Mouse (Mus musculus): ENCODE results near the gene Gm10295.

Gm10295 gene

GRCm38 (mm10) chr7:71348922-71349321, 2.4 kb downstream of the Gm10295 start:
- DNase-seq, result no peak

GRCm38 (mm10) chr7:71324919-71325583, 26.2 kb downstream of the Gm10295 start:
- DNase-seq, result no peak

GRCm38 (mm10) chr7:71313148-71313765, 38.0 kb downstream of the Gm10295 start:
- no peak for DNase-seq

GRCm38 (mm10) chr7:71312375-71312774, 38.9 kb downstream of the Gm10295 start:
- no peak for DNase-seq

- DNase-seq, result peak; percentile 81
Measured at GRCm38 (mm10) chr7:71311411-71311810, 39.9 kb downstream of the Gm10295 start.

GRCm38 (mm10) chr7:71308051-71308450, 43.2 kb downstream of the Gm10295 start:
- peak; percentile 33 for DNase-seq

- DNase-seq, result no peak
Measured at GRCm38 (mm10) chr7:71302714-71303113, 48.6 kb downstream of the Gm10295 start.

All from kidney, postnatal 14 days (tissue).